Mouse (Mus musculus) heart, postnatal 36 days (tissue): ENCODE data around the gene Tmem167. TPM values are rescaled to one million over a fixed set of nuclear protein-coding genes. Genes with fewer than 3 reads are reported as not detected.

Experiments
- DNase-seq, 2 experiments: peaks; one replicate each; pipeline ENCODE4 v3.0.0; 2021 to 2022
- intact Hi-C: fragments of 180-260 bp; cut with DNase I; formaldehyde crosslinking; loops from one replicate; pipeline ENCODE4 v1.15.1; 2025
- total RNA-seq, 2 experiments: library from RNA; stranded (reverse); gene quantifications; 2 replicates each; pipeline ENCODE4 v1.2.3; 2021

Tmem167 gene
- total RNA-seq, 2 experiments from 2014 or later, result 5.0 to 6.9 TPM

GRCm38 (mm10) chr13:90182262-90182661, 93.3 kb downstream of the Tmem167 start:
- intact Hi-C loops, result no loop called here
- no peak for DNase-seq

- DNase-seq, result no peak
- intact Hi-C loops, result no loop called here
These were observed 94.6 kb downstream of the Tmem167 start for GRCm38 (mm10) chr13:90183536-90183935.

- intact Hi-C loops, result no loop called here
These were observed 97.8 kb downstream of the Tmem167 start for GRCm38 (mm10) chr13:90186694-90187093.

GRCm38 (mm10) chr13:90188021-90188420, 99.1 kb downstream of the Tmem167 start:
- DNase-seq, result no peak
- intact Hi-C loops, result no loop called here

More at GRCm38 (mm10) chr13:90186694-90187093, 97.8 kb downstream of the Tmem167 start:
- DNase-seq, result no peak

GRCm38 (mm10) chr13:90191794-90192193, 102.9 kb downstream of the Tmem167 start:
- no peak for DNase-seq
- intact Hi-C loops, result no loop called here

Other genes with a start within 250 kb of the Tmem167 start
- gene Xrcc4, start 485 bp downstream of the Tmem167 start, total RNA-seq, result 10 to 100 TPM; 10.1 to 16.0 TPM